Mouse (Mus musculus): ENCODE measurements at regions not wholly inside any gene's neighbourhood (a gene's known extent, or its start where the extent isn't known, plus 50 kb on each side); places are given as distances from the start of the nearest gene placed in this dataset.

- Histone ChIP-seq H3K27ac (ENCODE audit: insufficient read depth, low read depth) (no peak overlapping the region), H3K9ac (ENCODE audit: insufficient read depth, low read depth) (no peak overlapping the region), H3K27me3 (replicated peaks) (peaks cover 88% of the 10 kb centered on the region), H3K4me3 (replicated peaks in 1 of 3; ENCODE audit: low read depth in 2 of 3, low read length in 2 of 3, poor library complexity in 1 of 3) (no peak overlapping the region), H3K4me1 (ENCODE audit: control insufficient read depth in 1 of 2, insufficient read depth in 2 of 2) (no peaks in the 10 kb centered on the region), H3K79me2 (replicated peaks; ENCODE audit: control insufficient read depth, extremely low read depth, insufficient read depth, poor library complexity, severe bottlenecking) (no peaks in the 10 kb centered on the region), H3K4me2 (ENCODE audit: insufficient read depth, low read depth, poor library complexity, severe bottlenecking) (no peak overlapping the region), H3K36me3 (replicated peaks in 1 of 2; ENCODE audit: control insufficient read depth in 1 of 2, insufficient read depth in 1 of 2, low read length in 1 of 2) (no peaks in the 10 kb centered on the region), H3K9me3 (replicated peaks; ENCODE audit: low read length) (peaks cover 2% of the 10 kb centered on the region)
- no peak for DNase-seq (ENCODE audit: extremely low read depth)
- dilution Hi-C loops (cut with MboI; ENCODE audit: extremely low pct_ligation_motif_present, extremely low pct_unique_long_range_greater_than_20kb, low sequenced_read_pairs): no loop called here
- TF ChIP-seq KAT2A (IDR thresholded peaks at IDR 0.05; ENCODE audit: insufficient replicate concordance, low read length) (no peak), ETS1 (conservative IDR thresholded peaks at IDR 0.05; ENCODE audit: low read depth, low read length) (no peak), CHD2 (IDR thresholded peaks at IDR 0.05; ENCODE audit: low read length) (no peak), IRF4 (IDR thresholded peaks at IDR 0.05; ENCODE audit: low read depth, low read length) (no peak), UBTF (IDR thresholded peaks at IDR 0.05; ENCODE audit: low read depth, low read length) (no peak), BHLHE40 (IDR thresholded peaks at IDR 0.05; ENCODE audit: low read depth, low read length) (no peak), MEF2A (IDR thresholded peaks at IDR 0.05; ENCODE audit: borderline replicate concordance, low read depth, low read length) (no peak), PAX5 (IDR thresholded peaks at IDR 0.05; ENCODE audit: low read length) (no peak), RAD21 (IDR thresholded peaks at IDR 0.05; ENCODE audit: low read depth, low read length) (no peak), MYC (IDR thresholded peaks at IDR 0.05; ENCODE audit: low read depth, low read length) (no peak), POLR2A (IDR thresholded peaks at IDR 0.05; ENCODE audit: low read depth, low read length) (no peak), ZNF384 (IDR thresholded peaks at IDR 0.05; ENCODE audit: low read depth, low read length) (no peak), ZC3H11A (IDR thresholded peaks at IDR 0.05; ENCODE audit: low read depth, low read length) (no peak), EP300 (IDR thresholded peaks at IDR 0.05; ENCODE audit: low read length) (no peak), JUND (conservative IDR thresholded peaks at IDR 0.05; ENCODE audit: low read depth, low read length) (no peak), ZMIZ1 (IDR thresholded peaks at IDR 0.05; ENCODE audit: low read depth, low read length) (no peak), E2F4 (IDR thresholded peaks at IDR 0.05; ENCODE audit: insufficient replicate concordance, low read depth, low read length) (no peak), HCFC1 (IDR thresholded peaks at IDR 0.05; ENCODE audit: low read depth, low read length) (no peak), MAFK (IDR thresholded peaks at IDR 0.05; ENCODE audit: insufficient replicate concordance, low read length) (no peak)
- in situ Hi-C loops (cut with MboI; ENCODE audit: low pct_ligation_motif_present, low pct_unique_long_range_greater_than_20kb, low sequenced_read_pairs): no loop called here
Observed at GRCm38 (mm10) chr6:117544276-117545196, 296.4 kb upstream of the Zfp637 start.

GRCm38 (mm10) chr6:117550930-117551329 lies 290.1 kb upstream of the Zfp637 start:
- in situ Hi-C loops (cut with MboI; ENCODE audit: low pct_ligation_motif_present, low pct_unique_long_range_greater_than_20kb, low sequenced_read_pairs): no loop called here
- TF ChIP-seq POLR2A (IDR thresholded peaks at IDR 0.05; ENCODE audit: low read depth, low read length) (no peak), SIN3A (IDR thresholded peaks at IDR 0.05; ENCODE audit: low read length) (no peak), JUND (conservative IDR thresholded peaks at IDR 0.05; ENCODE audit: low read depth, low read length) (no peak), USF2 (conservative IDR thresholded peaks at IDR 0.05; ENCODE audit: low read depth, low read length) (no peak), UBTF (IDR thresholded peaks at IDR 0.05; ENCODE audit: low read depth, low read length) (no peak)
- H3K4me3 ChIP-seq (replicated peaks in 1 of 3; ENCODE audit: low read depth in 2 of 3, low read length in 2 of 3, poor library complexity in 1 of 3): no peak overlapping the region
- dilution Hi-C loops (cut with MboI; ENCODE audit: extremely low pct_ligation_motif_present, extremely low pct_unique_long_range_greater_than_20kb, low sequenced_read_pairs): no loop called here
- peaks cover 80% of the 10 kb centered on the region for H3K27me3 ChIP-seq (replicated peaks)
- no peak overlapping the region for H3K27ac ChIP-seq (ENCODE audit: insufficient read depth, low read depth)
- H3K4me1 ChIP-seq (ENCODE audit: control insufficient read depth in 1 of 2, insufficient read depth in 2 of 2): peaks cover 0 to 5% of the 10 kb centered on the region in 2 experiments; a peak in 1 of 4 replicates
- no peaks in the 10 kb centered on the region for H3K9me3 ChIP-seq (replicated peaks; ENCODE audit: low read length)
- no peaks in the 10 kb centered on the region for H3K79me2 ChIP-seq (replicated peaks; ENCODE audit: control insufficient read depth, extremely low read depth, insufficient read depth, poor library complexity, severe bottlenecking)
- H3K4me2 ChIP-seq (ENCODE audit: insufficient read depth, low read depth, poor library complexity, severe bottlenecking): no peak overlapping the region
- no peak for DNase-seq (ENCODE audit: extremely low read depth)
- H3K9ac ChIP-seq (ENCODE audit: insufficient read depth, low read depth): no peak overlapping the region
- no peaks in the 10 kb centered on the region for H3K36me3 ChIP-seq (replicated peaks in 1 of 2; ENCODE audit: control insufficient read depth in 1 of 2, insufficient read depth in 1 of 2, low read length in 1 of 2)
